Mouse (Mus musculus) megakaryocyte, embryonic 14.5 days (primary cell): Measurements from ENCODE around the gene Gjc1.

Experiments used
- FLI1 ChIP-seq: IDR thresholded peaks from 2 replicates; pipeline ENCODE4 v1.6.1; 2012; ENCODE audit warnings: low read length, inconsistent platforms, mixed read lengths
- GATA1 ChIP-seq: IDR thresholded peaks from 3 replicates; pipeline ENCODE4 v1.6.1; 2012; ENCODE audit warnings: mixed read lengths, low read length, inconsistent platforms, borderline replicate concordance

GRCm38 (mm10) chr11:102772771-102773700 is 46.5 kb downstream of the Gjc1 start:
- TF ChIP-seq GATA1 (no peak), FLI1 (no peak)
